In the genomic region with DNA sequence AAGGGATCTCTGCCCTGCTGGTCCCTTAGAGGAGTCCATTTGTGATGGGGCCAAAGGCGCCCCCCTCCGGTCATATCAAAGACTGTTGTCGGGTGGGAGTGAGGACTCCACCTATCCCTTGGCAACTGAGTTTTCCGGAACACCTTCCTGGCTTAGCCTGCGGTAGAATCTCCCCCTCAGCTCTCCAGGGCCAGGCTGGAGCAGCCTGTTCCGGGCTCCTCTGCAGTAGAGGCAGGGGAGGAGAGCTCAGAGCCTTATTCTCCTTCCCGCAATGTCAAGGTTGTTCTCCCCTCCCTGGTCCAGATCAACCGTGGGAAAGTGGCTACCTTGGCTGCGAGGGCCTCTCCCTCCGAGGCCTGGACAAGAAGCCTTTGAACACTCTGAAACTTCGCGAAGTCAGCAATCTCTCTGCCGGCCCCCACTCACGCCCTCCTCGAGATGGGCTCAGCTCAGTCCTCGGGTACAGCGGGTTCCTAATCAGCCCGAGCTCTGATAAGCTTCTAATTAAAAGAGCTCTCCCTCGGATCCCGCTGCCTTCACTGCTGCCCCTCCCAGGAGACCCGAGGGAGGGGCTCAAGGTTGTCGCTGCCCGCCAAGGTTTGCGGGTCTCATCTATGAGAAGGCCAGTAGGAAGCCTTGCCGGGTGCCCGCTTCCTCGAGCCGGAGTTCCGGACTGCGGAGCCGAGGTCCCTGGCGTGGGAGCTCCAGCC, we compare ENCODE assay signal across 10 mouse cellular contexts. TPM values are rescaled to one million over a fixed set of nuclear protein-coding genes. Genes with fewer than 3 reads are reported as not detected.
DNase-seq lines count a peak whose midpoint lies in the region; TF ChIP-seq lines count a peak whose summit lies in the region.
"Had no signal": no experiment of that assay in that cellular context is flagged by ENCODE, and none has a peak within 500 bp of the region (broad histone marks: within the 10 kb centered on the region; RNA-seq: fewer than 3 reads in every experiment).

No protein-coding gene starts in this region.

- TF ChIP-seq CTCF in lung, adult 2 months (IDR thresholded peaks at IDR 0.05; ENCODE audit: insufficient read depth, low read length), result no peak

- 7% methylated on average over 32 of the region's 32 CpGs for WGBS in lung, adult 2 months

- TF ChIP-seq POLR2A in lung, adult 2 months (IDR thresholded peaks at IDR 0.05; ENCODE audit: borderline replicate concordance, extremely low read depth, low read depth, low read length), result no peak

- no peaks in the 10 kb centered on the region for H3K36me3 ChIP-seq in splenic B cell, adult 2 months (ENCODE audit: control insufficient read depth, insufficient read depth, low read length, poor library complexity, severe bottlenecking)

- H3K4me1 ChIP-seq in lung, adult 2 months (ENCODE audit: control insufficient read depth, insufficient read depth, low read length), result peaks cover 4% of the 10 kb centered on the region; the same call in 1 of the 2 replicates

- peaks cover 8% of the 10 kb centered on the region; the same call in 1 of the 2 replicates for H3K27me3 ChIP-seq in splenic B cell, adult 2 months (ENCODE audit: control insufficient read depth, insufficient read depth, low read length, poor library complexity, severe bottlenecking)

- H3K4me3 ChIP-seq in lung, adult 2 months (replicated peaks; ENCODE audit: extremely low read depth, low read depth, low read length), result no peak overlapping the region

- peak; percentile 15 for DNase-seq in lung, postnatal 36 days
- no peak for DNase-seq in lung, adult 2 months
- DNase-seq in heart, adult 11 months, result peak; percentile 97
- peak; percentile 5 for DNase-seq in induced T-regulatory cell, adult 2 months (ENCODE audit: low read depth)
- peak; percentile 6 for DNase-seq in splenic B cell, adult 2 months (ENCODE audit: low read depth, low spot score)
- DNase-seq in adrenal gland, adult (ENCODE audit: inconsistent age in 2 of 2, low spot score in 1 of 2), result no peak
- DNase-seq in natural killer cell, adult 2 months (ENCODE audit: low spot score in 2 of 2), result no peak
- no peak for DNase-seq in left cerebral cortex, adult 8-10 months (ENCODE audit: low spot score in 2 of 2)

RNA-seq across cellular contexts. Expression of gene Wt1, which starts 4.2 kb away (rescaled TPM):
- polyA plus RNA-seq in lung, adult 2 months (2012; rRNA removed), result 4.9 and 12.0 TPM in 2 replicates
- total RNA-seq in left cerebral cortex, adult 8-10 months (2022), result under 1 TPM; 0.32 to 0.79 (median 0.53) TPM

RNA-seq across cellular contexts. Expression of gene Gm11060, which starts 38.7 kb away (rescaled TPM):
- not detected in 2 replicates for polyA plus RNA-seq in lung, adult 2 months (2012; rRNA removed)
- not detected for total RNA-seq in left cerebral cortex, adult 8-10 months (2022)
- polyA plus RNA-seq: liver, embryonic 16.5 days; small intestine, adult 2 months had no signal

Comparison
In these comparisons a context has a peak if more than half of its experiments do, and no peak if none do; other contexts are left out.
1. DNase-seq: peak in lung, postnatal 36 days (single experiment), heart, adult 11 months (single experiment), induced T-regulatory cell, adult 2 months (single experiment) and splenic B cell, adult 2 months (single experiment); none in lung, adult 2 months (single experiment), adrenal gland, adult (0 of 2), natural killer cell, adult 2 months (0 of 2) and left cerebral cortex, adult 8-10 months (0 of 2).